Mouse (Mus musculus) lung, adult 18-20 months (tissue): Measurements from ENCODE around the gene Dmrtb1.

Source experiments
- DNase-seq, 2 experiments: peaks; one replicate each; pipeline ENCODE4 v3.0.0; 2022; ENCODE audit warnings: mixed read lengths in 2 of 2

Dmrtb1 gene

DNA sequence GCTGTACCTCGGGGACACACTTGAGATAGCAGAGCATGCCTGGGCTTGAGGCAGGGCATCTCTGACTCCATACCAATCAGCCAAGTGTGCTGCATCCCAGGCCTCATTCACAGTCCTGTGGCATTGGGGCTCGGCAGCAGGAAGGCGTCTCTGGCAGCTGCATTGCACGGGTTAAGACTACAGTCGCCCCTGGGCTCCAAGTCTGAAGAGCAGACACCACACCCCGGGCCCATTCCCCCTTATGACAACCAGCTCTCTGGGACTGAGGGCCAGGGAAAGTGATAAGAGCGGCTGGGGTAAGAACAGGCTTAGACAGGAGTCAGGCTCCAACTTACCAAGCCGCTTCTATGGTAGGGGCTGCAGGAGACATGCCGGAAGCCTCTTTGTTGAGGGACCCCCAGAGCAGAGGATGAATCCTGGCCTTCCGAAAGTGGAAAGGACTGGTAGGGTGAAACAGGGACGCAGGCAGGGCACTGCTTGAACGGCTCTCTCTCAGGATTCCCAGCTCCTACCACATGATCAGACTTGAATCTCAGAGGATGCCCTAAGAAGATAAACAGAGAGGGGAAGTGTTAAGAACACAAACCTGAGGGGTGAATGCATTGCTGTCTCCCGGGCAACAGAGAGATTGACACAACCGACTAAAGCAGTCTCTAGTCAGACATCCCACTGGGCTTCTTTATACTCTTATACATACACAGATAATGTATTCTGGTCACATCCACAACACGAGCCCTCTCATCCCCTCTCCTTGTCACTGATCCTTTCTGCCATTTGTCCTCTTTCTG, 3.5 kb downstream of the Dmrtb1 start:
- no peak for DNase-seq

DNA sequence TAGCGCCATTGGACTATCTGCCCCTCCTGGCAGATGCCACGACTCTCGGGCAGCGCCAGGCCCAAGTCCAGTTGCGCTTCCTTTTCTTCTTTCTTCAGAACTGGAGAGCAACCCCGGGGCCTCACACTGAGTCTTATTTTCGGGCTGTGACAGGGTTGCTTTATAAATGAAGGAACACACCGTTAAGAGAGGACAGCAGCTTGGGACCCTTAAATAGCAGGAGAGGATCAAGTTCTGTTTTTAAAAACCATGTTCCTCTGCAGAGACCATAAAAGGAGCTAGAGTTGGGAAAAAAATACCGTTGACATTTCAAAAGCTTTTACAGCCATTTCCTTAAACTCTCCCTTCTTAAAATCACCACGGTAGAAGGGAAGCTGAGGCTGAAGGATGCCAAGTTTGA, 8.4 kb downstream of the Dmrtb1 start:
- DNase-seq: no peak

DNA sequence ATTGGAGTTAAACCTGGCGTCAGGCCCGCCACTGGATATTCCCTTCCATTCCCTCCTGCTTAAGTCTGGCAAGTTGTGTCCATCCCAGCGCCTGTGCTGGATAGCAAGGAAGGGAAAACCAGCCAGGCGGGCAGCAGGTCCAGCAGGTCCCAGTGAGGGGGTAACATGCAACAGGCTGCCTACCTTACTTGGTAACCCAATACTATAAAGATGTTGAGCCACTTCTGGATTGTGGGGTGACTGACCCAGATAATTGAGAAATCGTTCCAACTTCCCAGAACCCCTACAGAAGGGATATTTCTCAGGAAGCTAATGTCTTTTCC, 9.7 kb downstream of the Dmrtb1 start:
- DNase-seq: no peak

DNA sequence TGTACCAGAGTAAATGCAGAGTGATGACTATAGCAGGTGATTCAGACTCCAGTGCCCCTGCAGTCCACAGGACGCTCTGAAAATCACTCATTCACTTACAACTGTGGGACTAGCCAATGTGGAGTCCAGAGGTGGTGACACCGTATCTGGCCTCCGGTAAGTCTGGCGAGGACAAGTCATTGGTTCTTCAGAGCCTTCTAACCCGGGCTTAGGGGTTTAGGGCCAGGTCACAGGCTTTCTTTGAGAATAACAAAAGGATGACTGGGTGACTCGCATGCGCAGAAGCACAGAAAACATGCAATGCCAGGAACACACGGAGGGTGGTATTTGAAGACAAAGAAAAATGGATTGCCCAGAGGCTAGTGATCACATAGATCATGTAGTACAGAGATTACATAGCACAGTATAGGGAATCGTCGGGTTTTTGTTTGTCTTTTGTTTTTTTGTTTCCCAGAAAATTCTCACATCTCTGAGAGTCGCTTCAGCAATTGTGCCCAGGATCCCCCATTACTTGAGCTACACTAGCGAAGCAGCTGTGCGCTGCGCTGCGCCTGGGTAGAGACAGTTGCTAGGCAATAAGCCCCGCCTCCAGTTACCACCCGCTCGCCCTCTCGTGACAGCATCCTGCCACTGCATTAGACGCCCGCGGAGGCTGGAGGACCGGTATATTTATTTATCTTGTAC, 10.2 kb downstream of the Dmrtb1 start:
- DNase-seq: peak; percentile 37 to 53

DNA sequence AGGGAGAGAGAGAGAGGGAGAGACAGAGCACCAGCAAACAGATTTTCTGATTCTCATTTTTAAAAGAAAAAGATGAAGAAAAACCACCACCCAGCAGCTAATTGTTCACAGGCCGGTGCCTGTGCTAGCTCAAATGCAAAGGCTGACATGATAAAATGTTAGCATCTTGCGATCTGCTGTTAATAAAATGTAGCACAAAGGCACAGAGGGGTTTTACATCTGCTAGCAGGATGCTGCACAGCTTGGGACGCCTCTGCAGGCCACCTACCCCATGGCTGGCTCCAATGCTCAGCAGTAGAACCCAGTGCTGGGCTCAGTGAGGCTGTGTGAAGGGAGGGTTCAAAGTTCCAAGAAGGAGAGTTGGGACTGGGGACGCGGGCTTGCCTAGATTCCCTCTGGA, 13.3 kb downstream of the Dmrtb1 start:
- DNase-seq: no peak

DNA sequence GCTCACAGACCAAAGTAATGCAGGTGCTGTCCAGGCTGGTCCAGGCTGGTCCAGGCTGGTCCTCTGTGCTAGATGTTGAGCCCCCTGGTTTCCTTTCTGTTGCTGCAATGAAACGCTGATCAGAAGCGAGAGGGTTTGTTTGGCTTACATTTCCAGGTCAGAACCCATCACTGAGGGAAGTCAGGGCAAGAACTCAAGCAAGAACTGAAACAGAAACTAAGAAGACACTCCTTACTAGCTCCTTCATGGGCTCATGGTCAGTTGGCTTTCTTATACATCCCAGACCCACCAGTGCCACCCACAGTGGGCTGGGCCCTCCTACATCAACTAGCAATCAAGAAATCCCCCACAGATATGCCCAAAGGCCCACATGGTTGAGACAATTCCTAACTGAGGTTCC, 15.5 kb downstream of the Dmrtb1 start:
- no peak for DNase-seq

DNA sequence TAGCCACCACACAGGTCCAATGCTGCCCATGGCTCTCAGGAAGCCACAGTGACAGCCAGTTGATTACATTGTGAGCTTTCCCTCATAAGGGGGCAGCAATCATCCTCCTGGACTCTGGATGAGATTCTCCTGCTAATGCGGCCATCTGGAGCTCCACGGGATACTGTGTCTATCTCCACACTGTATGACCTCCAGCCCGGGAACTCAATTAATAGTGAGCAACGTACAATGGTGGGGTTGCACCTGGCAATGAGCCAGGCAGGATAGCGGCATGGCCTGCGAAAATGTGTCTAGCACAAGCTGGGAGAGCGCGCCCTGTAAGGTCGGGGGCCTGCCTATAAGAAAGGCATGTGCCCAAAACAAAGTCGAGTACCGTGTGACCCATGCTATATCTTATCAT, 23.4 kb downstream of the Dmrtb1 start:
- DNase-seq: no peak

DNA sequence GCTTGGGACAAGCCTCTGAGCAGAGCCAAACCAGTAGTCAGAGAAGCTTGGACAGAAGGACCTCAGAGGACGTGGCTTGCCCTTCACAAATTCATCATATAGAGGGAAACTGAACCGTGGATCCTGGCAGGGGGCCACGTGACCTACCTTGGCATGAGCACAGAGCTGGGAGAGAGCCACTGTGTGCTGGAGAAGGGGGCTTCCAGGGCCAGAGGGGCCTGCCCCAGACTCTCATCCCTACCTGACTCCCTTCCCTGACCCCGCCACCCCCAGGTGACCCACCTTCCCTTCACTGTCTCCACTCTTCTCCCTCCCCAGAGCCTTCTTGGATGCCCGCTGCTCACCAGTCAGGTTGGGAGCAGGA, 30.8 kb downstream of the Dmrtb1 start:
- no peak for DNase-seq

DNA sequence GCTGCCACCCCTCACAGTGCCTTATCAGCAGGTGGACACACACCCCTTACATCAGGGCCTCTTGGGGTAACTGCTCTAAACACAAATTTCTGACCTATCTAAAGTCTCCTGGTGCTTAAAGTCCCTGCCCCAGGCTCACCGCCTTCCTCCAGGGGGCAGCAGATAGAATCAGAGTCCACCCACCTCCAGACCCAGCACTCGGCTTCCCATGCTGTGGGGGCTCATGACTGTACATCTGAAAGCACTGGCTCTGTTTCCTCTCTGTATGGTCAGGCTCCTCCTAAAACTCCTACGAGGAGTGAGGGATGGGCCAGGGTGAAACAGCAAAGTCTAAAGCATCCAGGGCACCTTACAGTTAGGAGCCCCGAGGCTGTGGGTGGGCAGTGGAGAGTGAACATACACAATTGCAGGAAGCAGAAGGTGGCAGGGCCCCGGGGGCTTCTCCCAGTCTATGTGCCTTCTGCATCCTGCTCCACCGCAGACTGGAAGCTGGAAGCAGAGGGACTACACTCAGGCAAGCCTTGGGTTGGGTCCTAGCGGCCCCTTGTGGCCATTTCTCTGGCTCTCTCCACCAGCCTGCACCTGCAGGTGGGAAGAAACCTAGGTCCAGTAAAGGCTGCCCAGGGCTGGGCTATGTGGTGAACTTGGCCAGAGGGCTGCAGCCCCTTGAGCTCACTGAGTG, 31.3 kb downstream of the Dmrtb1 start:
- peak; percentile 28 to 48 for DNase-seq

DNA sequence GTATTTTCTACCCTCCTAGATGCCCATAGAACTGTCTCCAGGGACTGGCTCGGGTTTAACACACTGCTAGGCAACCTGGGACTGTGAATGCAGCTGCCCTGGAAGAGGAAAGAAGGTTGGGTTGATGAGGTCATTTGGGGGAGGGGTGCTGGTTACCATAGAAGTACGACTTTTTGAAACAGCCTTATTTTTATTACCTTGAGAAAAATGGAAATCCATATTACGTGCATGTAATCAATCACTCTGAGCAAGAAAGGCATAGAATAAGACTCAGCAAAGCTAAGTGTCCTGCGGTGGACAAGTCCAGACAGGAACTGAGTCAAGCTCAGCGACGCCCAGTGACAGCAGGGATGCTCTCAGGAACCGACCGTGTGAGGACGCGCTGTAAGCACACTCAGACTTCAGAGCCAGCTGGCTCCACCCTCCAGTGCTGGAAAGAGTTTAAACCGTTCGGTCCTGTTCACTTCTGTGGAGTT, 33.0 kb downstream of the Dmrtb1 start:
- no peak for DNase-seq

DNA sequence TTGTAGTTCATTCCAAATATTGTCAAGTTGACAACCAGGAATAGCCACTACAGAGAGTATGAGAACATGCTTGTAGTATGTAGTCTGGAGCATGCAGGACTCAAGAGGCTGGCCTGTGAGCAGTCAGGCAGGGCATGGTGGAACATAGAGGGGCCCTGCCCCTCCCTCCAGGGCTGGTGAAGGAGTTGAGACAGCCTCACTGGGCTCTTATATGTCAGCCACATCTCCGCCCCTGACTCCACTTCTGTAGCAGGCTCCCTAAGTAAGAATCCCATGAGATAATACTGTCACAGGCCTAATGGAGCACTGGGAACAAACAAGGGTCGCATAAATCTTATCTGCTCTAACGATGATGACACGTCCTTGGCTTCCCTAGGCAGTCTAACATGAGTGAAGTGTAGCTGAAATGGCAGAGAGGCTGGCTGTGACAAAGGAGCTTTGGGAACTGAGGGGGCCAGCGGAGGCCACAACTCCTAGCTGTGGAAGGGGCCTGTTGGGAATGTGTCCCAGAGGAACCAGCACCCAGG, 35.0 kb downstream of the Dmrtb1 start:
- no peak for DNase-seq

DNA sequence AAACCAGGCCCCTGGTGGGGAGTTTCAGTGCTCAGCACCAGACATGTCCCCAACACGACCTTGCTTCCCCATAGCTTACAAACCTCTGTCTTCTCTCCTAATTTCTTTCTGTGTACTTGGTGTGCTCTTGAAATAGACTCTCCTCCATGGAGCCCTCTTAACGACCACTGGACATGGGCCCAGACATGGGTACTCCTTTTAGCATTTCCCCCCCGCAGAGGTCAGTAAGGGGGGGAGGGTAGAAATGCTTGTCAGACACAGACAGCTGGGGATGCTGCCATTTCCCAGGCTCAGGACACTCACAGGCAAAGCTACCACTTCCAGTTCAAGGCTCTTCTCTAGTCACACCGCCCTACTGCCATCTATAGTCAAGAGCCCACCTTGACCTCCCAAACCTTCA, 42.4 kb downstream of the Dmrtb1 start:
- DNase-seq: no peak

DNA sequence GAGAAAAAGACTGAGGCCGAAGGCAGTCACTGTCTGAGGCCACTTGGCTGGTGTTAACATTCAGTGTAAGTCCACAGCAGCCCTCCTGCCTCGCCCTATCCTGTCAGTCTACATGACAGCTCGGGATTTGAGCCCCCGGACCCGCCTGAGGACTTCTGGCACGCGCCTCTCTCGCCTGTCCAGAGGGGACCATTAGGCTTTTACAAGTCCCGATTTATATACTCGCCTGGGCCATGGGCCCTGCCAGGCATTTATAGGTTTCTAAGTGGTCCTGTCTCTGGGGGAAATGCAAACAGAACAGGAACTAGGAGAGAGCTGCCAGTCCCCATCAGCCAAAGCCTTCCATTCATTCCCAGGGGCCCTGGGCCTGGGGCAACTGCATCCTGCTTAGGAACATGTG, 45.7 kb downstream of the Dmrtb1 start:
- DNase-seq: no peak

DNA sequence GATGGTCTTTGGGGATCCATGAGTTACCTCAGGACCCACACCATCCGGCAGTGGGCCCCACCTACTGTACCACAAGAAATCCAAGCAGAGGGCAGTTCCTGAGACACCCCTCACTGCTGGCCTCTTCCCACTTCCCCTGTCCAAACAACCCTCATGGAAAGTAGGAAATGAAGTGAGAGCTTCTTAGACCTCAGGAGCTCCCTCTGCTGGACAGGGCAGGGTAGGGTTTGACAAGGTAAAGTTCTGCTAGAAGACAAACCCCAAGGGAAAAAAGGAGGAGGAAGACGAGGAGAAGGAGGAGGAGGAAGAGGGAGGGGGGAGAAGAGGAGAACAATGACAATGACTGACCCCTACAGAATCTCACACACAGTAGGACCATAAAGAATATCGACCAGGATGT, 46.4 kb downstream of the Dmrtb1 start:
- peak; percentile 11 to 27 for DNase-seq

DNA sequence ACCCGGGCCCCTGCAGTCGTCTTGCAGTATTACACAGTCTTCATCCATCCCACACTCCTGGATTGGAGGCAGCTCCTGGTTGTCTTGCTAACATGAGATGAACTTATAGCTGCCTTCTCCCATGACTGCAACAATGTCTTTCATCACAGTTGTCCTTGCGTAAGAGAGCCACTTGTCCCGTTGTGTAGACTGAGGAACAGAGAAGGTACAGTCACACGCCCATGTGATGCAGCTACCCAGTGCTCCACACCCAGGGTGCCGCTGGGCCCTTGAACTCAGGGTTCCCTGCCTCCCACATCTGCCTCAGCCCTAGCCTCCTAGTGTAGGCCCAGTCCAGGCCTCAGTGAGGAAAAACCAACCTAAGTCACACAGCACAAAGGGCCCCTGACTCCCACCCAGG, 47.9 kb downstream of the Dmrtb1 start:
- DNase-seq: no peak

DNA sequence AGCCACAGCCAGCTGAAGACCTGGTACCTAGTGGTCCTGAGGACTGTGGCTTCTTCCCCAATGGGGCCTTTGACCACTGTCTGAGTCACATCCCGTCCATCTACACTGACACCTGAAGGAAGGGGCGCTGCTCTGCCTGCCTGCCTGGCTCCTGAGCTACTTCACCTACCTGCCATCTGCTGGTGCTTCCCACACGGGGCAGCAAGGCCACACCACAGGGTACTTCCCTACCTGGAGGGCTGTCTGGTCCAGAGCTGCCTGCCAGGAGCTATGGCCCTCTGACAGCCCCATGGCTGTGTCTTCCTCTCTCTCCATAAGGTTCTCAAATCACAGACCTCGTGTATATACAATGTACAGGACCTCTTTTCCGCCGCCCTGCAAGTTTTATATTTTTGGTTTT, 49.4 kb downstream of the Dmrtb1 start:
- DNase-seq: no peak

DNA sequence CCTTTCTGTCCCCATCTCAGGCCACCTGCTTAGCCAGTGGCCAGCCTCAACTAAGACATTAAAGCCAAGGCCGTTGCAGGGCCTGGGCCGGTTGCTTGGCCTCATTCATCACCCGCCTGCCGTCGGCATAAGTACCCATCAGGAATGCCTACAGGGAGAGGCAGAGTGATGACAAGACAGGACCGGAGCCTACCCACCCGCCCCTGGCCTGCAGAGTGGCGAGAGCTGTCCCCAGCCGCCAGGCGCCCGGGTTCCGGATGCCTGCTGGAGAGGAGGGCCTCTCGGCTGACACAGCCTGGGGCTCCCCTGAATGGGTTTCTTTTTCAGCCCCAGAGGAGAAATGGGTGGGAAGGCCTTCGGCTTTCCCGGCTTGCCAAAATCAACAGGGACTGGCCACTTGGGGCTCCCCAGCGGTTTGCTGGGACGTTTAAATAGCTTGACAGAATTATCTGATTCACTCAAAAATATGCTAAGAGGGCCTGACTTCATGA, 55.1 kb downstream of the Dmrtb1 start:
- no peak for DNase-seq

DNA sequence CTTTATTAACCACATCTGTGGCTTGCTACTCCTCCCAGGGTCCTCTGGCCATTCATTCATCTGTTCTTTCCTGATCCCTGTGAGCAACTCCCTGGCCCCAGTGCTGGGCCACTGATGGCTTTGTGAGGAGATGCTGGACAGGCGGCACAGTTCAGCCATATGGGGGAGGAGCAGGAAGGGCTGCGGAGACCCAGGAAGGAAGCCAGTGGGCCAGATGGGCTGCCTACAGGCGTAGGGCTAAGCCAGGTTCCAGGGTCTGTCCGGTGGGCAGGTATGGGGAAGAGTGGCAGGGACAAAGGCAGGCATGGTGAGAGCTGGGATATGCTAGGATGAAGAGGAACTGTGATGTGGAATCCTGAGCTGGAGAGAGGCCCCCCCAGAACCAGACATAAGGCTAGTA, 55.8 kb downstream of the Dmrtb1 start:
- DNase-seq: no peak
